Mouse (Mus musculus): ENCODE measurements at regions not wholly inside any gene's neighbourhood (a gene's known extent, or its start where the extent isn't known, plus 50 kb on each side); places are given as distances from the start of the nearest gene placed in this dataset.

GRCm38 (mm10) chr13:51936441-51936840, 90.0 kb downstream of the Gadd45g start:
- no peak overlapping the region for H3K4me3 ChIP-seq (ENCODE audit: low read depth, low read length)
- no peaks in the 10 kb centered on the region for H3K9me3 ChIP-seq (ENCODE audit: control insufficient read depth, low read depth, low read length)
- H3K27ac ChIP-seq (ENCODE audit: low read length): no peak overlapping the region
- no peak overlapping the region for H3K4me2 ChIP-seq (replicated peaks; ENCODE audit: low read depth, low read length)
- H3K9ac ChIP-seq (replicated peaks; ENCODE audit: low read depth, low read length): no peak overlapping the region
- H3K4me1 ChIP-seq (ENCODE audit: control insufficient read depth, insufficient read depth, low read length): 0 out of 2 replicates have a peak, but pooled peaks cover 3% of the 10 kb centered on the region
- WGBS: 85% methylated on average over 5 of the region's 5 CpGs
- no peaks in the 10 kb centered on the region for H3K27me3 ChIP-seq (ENCODE audit: control insufficient read depth, insufficient read depth, low read length)
- ATAC-seq (ENCODE audit: insufficient number of reproducible peaks, insufficient read depth, low FRiP score, low read depth): no peak
- H3K36me3 ChIP-seq (ENCODE audit: control insufficient read depth, insufficient read depth, low read length): no peaks in the 10 kb centered on the region

GRCm38 (mm10) chr13:51937898-51938297, 91.4 kb downstream of the Gadd45g start:
- Histone ChIP-seq H3K9me3 (ENCODE audit: control insufficient read depth, low read depth, low read length) (no peaks in the 10 kb centered on the region), H3K4me2 (replicated peaks; ENCODE audit: low read depth, low read length) (no peak overlapping the region), H3K4me3 (ENCODE audit: low read depth, low read length) (no peak overlapping the region), H3K27ac (ENCODE audit: low read length) (no peak overlapping the region), H3K27me3 (ENCODE audit: control insufficient read depth, insufficient read depth, low read length) (no peaks in the 10 kb centered on the region), H3K9ac (replicated peaks; ENCODE audit: low read depth, low read length) (no peak overlapping the region), H3K4me1 (ENCODE audit: control insufficient read depth, insufficient read depth, low read length) (0 out of 2 replicates have a peak, but pooled peaks cover 3% of the 10 kb centered on the region), H3K36me3 (ENCODE audit: control insufficient read depth, insufficient read depth, low read length) (no peaks in the 10 kb centered on the region)
- ATAC-seq (ENCODE audit: insufficient number of reproducible peaks, insufficient read depth, low FRiP score, low read depth): no peak
- WGBS: 28% methylated on average over 7 of the region's 7 CpGs

GRCm38 (mm10) chr13:51939262-51939661, 92.8 kb downstream of the Gadd45g start:
- WGBS: 82% methylated on average over 4 of the region's 4 CpGs
- Histone ChIP-seq H3K36me3 (ENCODE audit: control insufficient read depth, insufficient read depth, low read length) (no peaks in the 10 kb centered on the region), H3K9me3 (ENCODE audit: control insufficient read depth, low read depth, low read length) (no peaks in the 10 kb centered on the region), H3K27ac (ENCODE audit: low read length) (no peak overlapping the region), H3K4me1 (ENCODE audit: control insufficient read depth, insufficient read depth, low read length) (0 out of 2 replicates have a peak, but pooled peaks cover 3% of the 10 kb centered on the region), H3K4me3 (ENCODE audit: low read depth, low read length) (no peak overlapping the region), H3K4me2 (replicated peaks; ENCODE audit: low read depth, low read length) (no peak overlapping the region), H3K27me3 (ENCODE audit: control insufficient read depth, insufficient read depth, low read length) (no peaks in the 10 kb centered on the region), H3K9ac (replicated peaks; ENCODE audit: low read depth, low read length) (no peak overlapping the region)
- ATAC-seq (ENCODE audit: insufficient number of reproducible peaks, insufficient read depth, low FRiP score, low read depth): no peak

GRCm38 (mm10) chr13:51939715-51940114, 93.2 kb downstream of the Gadd45g start:
- H3K36me3 ChIP-seq (ENCODE audit: control insufficient read depth, insufficient read depth, low read length): no peaks in the 10 kb centered on the region
- no peak overlapping the region for H3K4me2 ChIP-seq (replicated peaks; ENCODE audit: low read depth, low read length)
- 93% methylated on average over 6 of the region's 6 CpGs for WGBS
- H3K4me1 ChIP-seq (ENCODE audit: control insufficient read depth, insufficient read depth, low read length): 0 out of 2 replicates have a peak, but pooled peaks cover 3% of the 10 kb centered on the region
- H3K4me3 ChIP-seq (ENCODE audit: low read depth, low read length): no peak overlapping the region
- no peak overlapping the region for H3K27ac ChIP-seq (ENCODE audit: low read length)
- no peaks in the 10 kb centered on the region for H3K9me3 ChIP-seq (ENCODE audit: control insufficient read depth, low read depth, low read length)
- H3K27me3 ChIP-seq (ENCODE audit: control insufficient read depth, insufficient read depth, low read length): no peaks in the 10 kb centered on the region
- ATAC-seq (ENCODE audit: insufficient number of reproducible peaks, insufficient read depth, low FRiP score, low read depth): no peak
- no peak overlapping the region for H3K9ac ChIP-seq (replicated peaks; ENCODE audit: low read depth, low read length)

- Histone ChIP-seq H3K36me3 (ENCODE audit: control insufficient read depth, insufficient read depth, low read length) (no peaks in the 10 kb centered on the region), H3K9ac (replicated peaks; ENCODE audit: low read depth, low read length) (no peak overlapping the region), H3K9me3 (ENCODE audit: control insufficient read depth, low read depth, low read length) (no peaks in the 10 kb centered on the region), H3K27ac (ENCODE audit: low read length) (no peak overlapping the region), H3K4me1 (ENCODE audit: control insufficient read depth, insufficient read depth, low read length) (peaks cover 4% of the 10 kb centered on the region; the same call in 1 of the 2 replicates), H3K27me3 (ENCODE audit: control insufficient read depth, insufficient read depth, low read length) (no peaks in the 10 kb centered on the region), H3K4me3 (ENCODE audit: low read depth, low read length) (no peak overlapping the region), H3K4me2 (replicated peaks; ENCODE audit: low read depth, low read length) (no peak overlapping the region)
- no peak; the same call in 1 of the 2 replicates for ATAC-seq (ENCODE audit: insufficient number of reproducible peaks, insufficient read depth, low FRiP score, low read depth)
- 46% methylated on average over 3 of the region's 3 CpGs for WGBS
These were observed 99.7 kb downstream of the Gadd45g start for GRCm38 (mm10) chr13:51946171-51946570.

GRCm38 (mm10) chr13:51948896-51949295, 102.4 kb downstream of the Gadd45g start:
- no peak for ATAC-seq (ENCODE audit: insufficient number of reproducible peaks, insufficient read depth, low FRiP score, low read depth)
- no peak overlapping the region for H3K4me3 ChIP-seq (ENCODE audit: low read depth, low read length)
- H3K27ac ChIP-seq (ENCODE audit: low read length): no peak overlapping the region
- H3K27me3 ChIP-seq (ENCODE audit: control insufficient read depth, insufficient read depth, low read length): no peaks in the 10 kb centered on the region
- H3K9ac ChIP-seq (replicated peaks; ENCODE audit: low read depth, low read length): no peak overlapping the region
- H3K4me1 ChIP-seq (ENCODE audit: control insufficient read depth, insufficient read depth, low read length): peaks cover 4% of the 10 kb centered on the region; the same call in 1 of the 2 replicates
- WGBS: 79% methylated on average over 3 of the region's 3 CpGs
- H3K9me3 ChIP-seq (ENCODE audit: control insufficient read depth, low read depth, low read length): no peaks in the 10 kb centered on the region
- H3K36me3 ChIP-seq (ENCODE audit: control insufficient read depth, insufficient read depth, low read length): no peaks in the 10 kb centered on the region
- no peak overlapping the region for H3K4me2 ChIP-seq (replicated peaks; ENCODE audit: low read depth, low read length)

GRCm38 (mm10) chr13:51951506-51952038, 105.1 kb downstream of the Gadd45g start:
- WGBS: 83% methylated on average over 7 of the region's 7 CpGs
- no peaks in the 10 kb centered on the region for H3K27me3 ChIP-seq (ENCODE audit: control insufficient read depth, insufficient read depth, low read length)
- no peaks in the 10 kb centered on the region for H3K9me3 ChIP-seq (ENCODE audit: control insufficient read depth, low read depth, low read length)
- H3K4me3 ChIP-seq (ENCODE audit: low read depth, low read length): no peak overlapping the region
- no peaks in the 10 kb centered on the region for H3K36me3 ChIP-seq (ENCODE audit: control insufficient read depth, insufficient read depth, low read length)
- H3K4me2 ChIP-seq (replicated peaks; ENCODE audit: low read depth, low read length): no peak overlapping the region
- no peak overlapping the region for H3K27ac ChIP-seq (ENCODE audit: low read length)
- no peak overlapping the region for H3K9ac ChIP-seq (replicated peaks; ENCODE audit: low read depth, low read length)
- ATAC-seq (ENCODE audit: insufficient number of reproducible peaks, insufficient read depth, low FRiP score, low read depth): no peak
- no peaks in the 10 kb centered on the region; the same call in 1 of the 2 replicates for H3K4me1 ChIP-seq (ENCODE audit: control insufficient read depth, insufficient read depth, low read length)

GRCm38 (mm10) chr13:51953084-51953483, 106.6 kb downstream of the Gadd45g start:
- Histone ChIP-seq H3K4me1 (ENCODE audit: control insufficient read depth, insufficient read depth, low read length) (0 out of 2 replicates have a peak, but pooled peaks cover 2% of the 10 kb centered on the region), H3K27ac (ENCODE audit: low read length) (no peak overlapping the region), H3K36me3 (ENCODE audit: control insufficient read depth, insufficient read depth, low read length) (no peaks in the 10 kb centered on the region), H3K4me2 (replicated peaks; ENCODE audit: low read depth, low read length) (no peak overlapping the region), H3K27me3 (ENCODE audit: control insufficient read depth, insufficient read depth, low read length) (no peaks in the 10 kb centered on the region), H3K9me3 (ENCODE audit: control insufficient read depth, low read depth, low read length) (no peaks in the 10 kb centered on the region), H3K4me3 (ENCODE audit: low read depth, low read length) (no peak overlapping the region), H3K9ac (replicated peaks; ENCODE audit: low read depth, low read length) (no peak overlapping the region)
- 54% methylated on average over 4 of the region's 4 CpGs for WGBS
- ATAC-seq (ENCODE audit: insufficient number of reproducible peaks, insufficient read depth, low FRiP score, low read depth): no peak

GRCm38 (mm10) chr13:51953569-51953968, 107.1 kb downstream of the Gadd45g start:
- no peak for ATAC-seq (ENCODE audit: insufficient number of reproducible peaks, insufficient read depth, low FRiP score, low read depth)
- H3K4me2 ChIP-seq (replicated peaks; ENCODE audit: low read depth, low read length): no peak overlapping the region
- no peak overlapping the region for H3K27ac ChIP-seq (ENCODE audit: low read length)
- H3K4me1 ChIP-seq (ENCODE audit: control insufficient read depth, insufficient read depth, low read length): 0 out of 2 replicates have a peak, but pooled peaks cover 5% of the 10 kb centered on the region
- no peak overlapping the region for H3K4me3 ChIP-seq (ENCODE audit: low read depth, low read length)
- H3K36me3 ChIP-seq (ENCODE audit: control insufficient read depth, insufficient read depth, low read length): no peaks in the 10 kb centered on the region
- WGBS: 53% methylated on average over 8 of the region's 8 CpGs
- H3K9me3 ChIP-seq (ENCODE audit: control insufficient read depth, low read depth, low read length): no peaks in the 10 kb centered on the region
- H3K9ac ChIP-seq (replicated peaks; ENCODE audit: low read depth, low read length): no peak overlapping the region
- no peaks in the 10 kb centered on the region for H3K27me3 ChIP-seq (ENCODE audit: control insufficient read depth, insufficient read depth, low read length)

Measured in stomach, embryonic 14.5 days (tissue).